12 mouse cellular contexts compared by ENCODE assay signal in genomic region chr11:79057809-79058208, GRCm38 (mm10).
A peak's percentile ranks its signal among the peaks of the same experiment; 100 is the strongest.
DNase-seq lines count a peak whose midpoint lies in the region; ATAC-seq and TF ChIP-seq lines count a peak whose summit lies in the region.
"Had no signal": no experiment of that assay in that cellular context is flagged by ENCODE, and none has a peak within 500 bp of the region (broad histone marks: within the 10 kb centered on the region; RNA-seq: fewer than 3 reads in every experiment).

No protein-coding gene starts in this region.

- H3K4me3 ChIP-seq in forebrain, embryonic 13.5 days: no peak overlapping the region
- no peak overlapping the region for H3K4me3 ChIP-seq in forebrain, postnatal 0 days (ENCODE audit: low read depth, low read length)
- no peak overlapping the region for H3K4me3 ChIP-seq in heart, postnatal 0 days (ENCODE audit: low read depth, low read length)
- no peak overlapping the region for H3K4me3 ChIP-seq in liver, embryonic 15.5 days (replicated peaks)

- TF ChIP-seq POLR2A in brain, embryonic 14.5 days (IDR thresholded peaks at IDR 0.05; ENCODE audit: borderline replicate concordance, extremely low read depth, insufficient read depth, insufficient read length, poor library complexity, severe bottlenecking): no peak

- no peaks in the 10 kb centered on the region for H3K9me3 ChIP-seq in forebrain, embryonic 13.5 days (replicated peaks)
- no peaks in the 10 kb centered on the region for H3K9me3 ChIP-seq in forebrain, postnatal 0 days (ENCODE audit: low read length)
- no peaks in the 10 kb centered on the region for H3K9me3 ChIP-seq in heart, postnatal 0 days (replicated peaks; ENCODE audit: control insufficient read depth, low read length)
- no peaks in the 10 kb centered on the region for H3K9me3 ChIP-seq in liver, embryonic 15.5 days (replicated peaks)

- no peak for TF ChIP-seq CTCF in forebrain, postnatal 0 days (IDR thresholded peaks at IDR 0.05; ENCODE audit: low read depth)
- TF ChIP-seq CTCF in heart, postnatal 0 days (IDR thresholded peaks at IDR 0.05; ENCODE audit: low read depth): no peak
- TF ChIP-seq CTCF in brain, embryonic 14.5 days (IDR thresholded peaks at IDR 0.05; ENCODE audit: borderline replicate concordance, extremely low read depth, insufficient read depth, insufficient read length): no peak

- peaks cover 31% of the 10 kb centered on the region for H3K4me1 ChIP-seq in forebrain, embryonic 13.5 days
- no peaks in the 10 kb centered on the region for H3K4me1 ChIP-seq in forebrain, postnatal 0 days (ENCODE audit: insufficient read depth)
- peaks cover 52% of the 10 kb centered on the region for H3K4me1 ChIP-seq in heart, postnatal 0 days (ENCODE audit: control insufficient read depth, insufficient read depth)
- peaks cover 73% of the 10 kb centered on the region for H3K4me1 ChIP-seq in liver, embryonic 15.5 days (replicated peaks)

- H3K4me2 ChIP-seq in forebrain, embryonic 13.5 days: no peak overlapping the region
- H3K4me2 ChIP-seq in forebrain, postnatal 0 days (ENCODE audit: low read depth): no peak overlapping the region
- no peak overlapping the region for H3K4me2 ChIP-seq in heart, postnatal 0 days (ENCODE audit: low read depth, low read length)
- H3K4me2 ChIP-seq in liver, embryonic 15.5 days: no peak overlapping the region

- no peaks in the 10 kb centered on the region for H3K27me3 ChIP-seq in forebrain, embryonic 13.5 days
- no peaks in the 10 kb centered on the region for H3K27me3 ChIP-seq in forebrain, postnatal 0 days (ENCODE audit: insufficient read depth, low read length)
- no peaks in the 10 kb centered on the region for H3K27me3 ChIP-seq in heart, postnatal 0 days (ENCODE audit: control insufficient read depth, insufficient read depth, low read length)
- no peaks in the 10 kb centered on the region for H3K27me3 ChIP-seq in liver, embryonic 15.5 days

- 0 out of 2 replicates have a peak overlapping the region, but pooled peaks have one; percentile 6 for H3K27ac ChIP-seq in forebrain, embryonic 13.5 days
- no peak overlapping the region for H3K27ac ChIP-seq in forebrain, postnatal 0 days (ENCODE audit: low read depth, low read length)
- H3K27ac ChIP-seq in heart, postnatal 0 days (ENCODE audit: low read depth): peak overlapping the region; percentile 76
- H3K27ac ChIP-seq in liver, embryonic 15.5 days (replicated peaks): peak overlapping the region; percentile 56

- ATAC-seq in forebrain, embryonic 13.5 days: no peak
- ATAC-seq in forebrain, postnatal 0 days: no peak
- ATAC-seq in heart, postnatal 0 days (ENCODE audit: insufficient read depth, low read depth): no peak; the same call in 1 of the 2 replicates
- no peak for ATAC-seq in liver, embryonic 15.5 days (ENCODE audit: insufficient read depth)

- no peak for DNase-seq in forebrain, postnatal 0 days
- DNase-seq in heart, postnatal 0 days (ENCODE audit: low spot score): peak; percentile 35
- DNase-seq in heart, adult 18-20 months: no peak
- DNase-seq in brain, embryonic 14.5 days (ENCODE audit: low read depth): peak; percentile 51
- no peak for DNase-seq in cerebellum, postnatal 36 days
- no peak for DNase-seq in kidney, postnatal 4 days
- DNase-seq: adrenal gland, postnatal 25 days; gastrocnemius, postnatal 25 days; lung, postnatal 36 days; thymus, adult 18-20 months had no signal

- H3K9ac ChIP-seq in forebrain, embryonic 13.5 days: no peak overlapping the region
- no peak overlapping the region for H3K9ac ChIP-seq in forebrain, postnatal 0 days
- H3K9ac ChIP-seq in heart, postnatal 0 days (replicated peaks; ENCODE audit: low read depth, low read length): no peak overlapping the region
- no peak overlapping the region for H3K9ac ChIP-seq in liver, embryonic 15.5 days

- H3K36me3 ChIP-seq in forebrain, embryonic 13.5 days (ENCODE audit: poor library complexity, severe bottlenecking): no peaks in the 10 kb centered on the region
- no peaks in the 10 kb centered on the region for H3K36me3 ChIP-seq in forebrain, postnatal 0 days (ENCODE audit: insufficient read depth)
- no peaks in the 10 kb centered on the region for H3K36me3 ChIP-seq in heart, postnatal 0 days (replicated peaks; ENCODE audit: control insufficient read depth, insufficient read depth, low read length)
- no peaks in the 10 kb centered on the region for H3K36me3 ChIP-seq in liver, embryonic 15.5 days (replicated peaks)

- WGBS in forebrain, embryonic 13.5 days: 44% methylated on average over 4 of the region's 4 CpGs
- WGBS in forebrain, postnatal 0 days: 53% methylated on average over 4 of the region's 4 CpGs
- 51% methylated on average over 4 of the region's 4 CpGs for WGBS in heart, postnatal 0 days
- WGBS in liver, embryonic 15.5 days (ENCODE audit: insufficient replicate concordance): 18% methylated on average over 4 of the region's 4 CpGs

- TF ChIP-seq EP300 in heart, postnatal 0 days (IDR thresholded peaks at IDR 0.05; ENCODE audit: low read depth): no peak

Comparison
In these comparisons a context has a peak if more than half of its experiments do, and no peak if none do; other contexts are left out.
1. DNase-seq: peak in heart, postnatal 0 days (single experiment) and brain, embryonic 14.5 days (single experiment); none in forebrain, postnatal 0 days (single experiment), heart, adult 18-20 months (0 of 2), cerebellum, postnatal 36 days (0 of 2) and kidney, postnatal 4 days (0 of 2).